Mouse (Mus musculus): ENCODE measurements around the gene Cnst.

Gene Cnst

GRCm38 (mm10) chr1:179545768-179546550 lies at the start of gene Cnst, which contains the start of gene Tfb2m:
TSS of gene Cnst (plus strand) at chr1:179546370.
TSS of gene Tfb2m (minus strand) at chr1:179546267.
- peak; percentile 98 to 99 for DNase-seq

GRCm38 (mm10) chr1:179499257-179499656 lies 46.9 kb upstream of the Cnst start:
- DNase-seq: no peak

- no peak for DNase-seq
These were observed 43.6 kb upstream of the Cnst start for GRCm38 (mm10) chr1:179502565-179502964.

GRCm38 (mm10) chr1:179506530-179507315 lies 39.4 kb upstream of the Cnst start:
- peak; percentile 31 to 52 for DNase-seq

GRCm38 (mm10) chr1:179510546-179511340 lies 35.4 kb upstream of the Cnst start:
- no peak for DNase-seq

GRCm38 (mm10) chr1:179511895-179512294 lies 34.3 kb upstream of the Cnst start:
- no peak for DNase-seq

GRCm38 (mm10) chr1:179516941-179517712 lies 29.0 kb upstream of the Cnst start:
- peak; percentile 40 to 45 for DNase-seq

- DNase-seq: peak; percentile 87 to 90
These were observed 28.3 kb upstream of the Cnst start, which contains the start of gene Smyd3 for GRCm38 (mm10) chr1:179517713-179518465. TSS of gene Smyd3 (minus strand) at chr1:179518041.

GRCm38 (mm10) chr1:179519901-179520300 lies 26.3 kb upstream of the Cnst start:
- no peak for DNase-seq

- no peak for DNase-seq
These were observed 7.1 kb upstream of the Cnst start for GRCm38 (mm10) chr1:179539054-179539453.

- no peak for DNase-seq
These were observed 6.3 kb upstream of the Cnst start for GRCm38 (mm10) chr1:179539887-179540286.

GRCm38 (mm10) chr1:179541502-179541901 lies 4.7 kb upstream of the Cnst start:
- DNase-seq: no peak

- DNase-seq: no peak
These were observed 364 bp downstream of the Cnst start for GRCm38 (mm10) chr1:179546551-179546917.

GRCm38 (mm10) chr1:179547176-179547575 lies 1.0 kb downstream of the Cnst start:
- DNase-seq: no peak

GRCm38 (mm10) chr1:179548220-179548619 lies 2.0 kb downstream of the Cnst start:
- no peak for DNase-seq

- DNase-seq: no peak
These were observed 3.0 kb downstream of the Cnst start for GRCm38 (mm10) chr1:179548996-179549752.

- DNase-seq: no peak
These were observed 5.2 kb downstream of the Cnst start for GRCm38 (mm10) chr1:179551336-179551735.

- no peak for DNase-seq
These were observed 5.8 kb downstream of the Cnst start for GRCm38 (mm10) chr1:179551921-179552320.

- DNase-seq: no peak
These were observed 6.6 kb downstream of the Cnst start for GRCm38 (mm10) chr1:179552751-179553150.

GRCm38 (mm10) chr1:179553197-179553948 lies 7.2 kb downstream of the Cnst start:
- peak; percentile 30 to 45 for DNase-seq
